Mouse (Mus musculus): ENCODE measurements at regions not wholly inside any gene's neighbourhood (a gene's known extent, or its start where the extent isn't known, plus 50 kb on each side); places are given as distances from the start of the nearest gene placed in this dataset.

DNA sequence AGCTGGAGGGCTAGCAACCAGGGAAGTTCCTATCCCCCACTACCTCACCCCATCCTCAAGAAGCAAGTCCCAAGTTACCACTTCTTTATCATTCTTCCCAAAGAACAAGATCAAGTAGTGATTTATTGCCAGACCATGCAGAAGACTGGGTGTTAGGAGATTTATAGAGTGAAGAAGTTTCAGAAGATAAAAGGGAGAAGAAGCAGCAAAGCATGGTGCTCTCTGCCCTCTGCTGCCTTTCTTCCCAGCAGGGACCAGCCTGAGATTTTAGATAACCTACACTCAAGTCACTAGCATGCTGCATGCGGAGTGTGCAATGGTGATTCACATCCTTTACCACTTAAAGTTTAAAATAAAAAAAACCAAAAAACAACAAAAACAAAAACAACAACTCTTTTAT lies 79.7 kb upstream of the Cacna2d1 start:
- Histone ChIP-seq H3K9me3 (replicated peaks) (no peaks in the 10 kb centered on the region), H3K4me3 (no peak overlapping the region), H3K4me1 (peaks cover 8% of the 10 kb centered on the region; the same call in 1 of the 2 replicates), H3K36me3 (no peaks in the 10 kb centered on the region), H3K27me3 (ENCODE audit: low read depth, poor library complexity, severe bottlenecking) (no peaks in the 10 kb centered on the region), H3K27ac (replicated peaks) (no peak overlapping the region)
- WGBS = 78% methylated on average over 1 of the region's 1 CpGs
- no peak for DNase-seq (ENCODE audit: low spot score)

DNA sequence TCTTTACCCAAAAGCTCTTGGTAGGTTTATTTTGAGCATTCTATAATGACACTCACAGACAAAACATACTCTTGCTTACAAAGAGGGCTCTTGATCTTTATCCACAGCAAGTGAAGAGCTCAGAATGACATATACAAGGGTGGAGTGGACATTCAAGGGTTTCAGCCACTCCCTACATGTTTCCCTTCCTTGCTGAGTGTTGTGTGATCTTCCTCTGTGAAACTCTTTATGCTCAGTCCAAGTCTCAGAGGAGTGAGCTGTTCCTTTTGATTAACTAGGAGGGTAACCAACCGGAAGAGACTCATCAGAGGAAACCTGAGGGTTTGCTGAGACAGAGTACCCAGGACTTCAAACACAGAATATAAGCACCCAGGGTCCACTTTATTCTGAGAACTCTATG lies 77.5 kb upstream of the Cacna2d1 start:
- Histone ChIP-seq H3K9me3 (replicated peaks) (no peaks in the 10 kb centered on the region), H3K4me1 (0 out of 2 replicates have a peak, but pooled peaks cover 3% of the 10 kb centered on the region), H3K4me3 (no peak overlapping the region), H3K27me3 (ENCODE audit: low read depth, poor library complexity, severe bottlenecking) (no peaks in the 10 kb centered on the region), H3K27ac (replicated peaks) (no peak overlapping the region), H3K36me3 (no peaks in the 10 kb centered on the region)
- WGBS = 52% methylated on average over 1 of the region's 1 CpGs
- DNase-seq (ENCODE audit: low spot score) = no peak

DNA sequence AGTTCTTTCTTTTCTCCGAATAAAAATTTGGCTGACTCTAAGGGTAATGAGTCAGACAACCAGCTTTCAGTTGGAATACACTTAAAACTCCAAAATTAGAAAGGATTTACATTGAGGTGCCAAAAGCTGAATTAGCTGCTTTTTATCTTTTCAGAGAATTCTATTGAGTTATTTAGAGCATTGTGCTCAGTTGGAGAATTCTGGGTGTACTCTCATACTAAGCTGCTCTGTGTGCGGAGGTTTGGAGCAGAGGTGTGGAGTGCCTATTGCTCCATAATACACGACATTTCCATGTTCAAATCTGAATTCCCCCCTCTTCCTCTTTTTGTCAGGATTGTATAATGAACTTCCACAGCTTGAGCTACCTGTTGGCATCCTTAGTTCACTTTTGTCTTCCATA lies 60.4 kb upstream of the Cacna2d1 start:
- no peaks in the 10 kb centered on the region for H3K27me3 ChIP-seq (ENCODE audit: low read depth, poor library complexity, severe bottlenecking)
- DNase-seq (ENCODE audit: low spot score) = no peak
- H3K4me1 ChIP-seq = 0 out of 2 replicates have a peak, but pooled peaks cover 2% of the 10 kb centered on the region
- H3K36me3 ChIP-seq = no peaks in the 10 kb centered on the region
- H3K9me3 ChIP-seq (replicated peaks) = no peaks in the 10 kb centered on the region
- H3K27ac ChIP-seq (replicated peaks) = no peak overlapping the region
- WGBS = 85% methylated on average over 3 of the region's 3 CpGs
- no peak overlapping the region for H3K4me3 ChIP-seq

DNA sequence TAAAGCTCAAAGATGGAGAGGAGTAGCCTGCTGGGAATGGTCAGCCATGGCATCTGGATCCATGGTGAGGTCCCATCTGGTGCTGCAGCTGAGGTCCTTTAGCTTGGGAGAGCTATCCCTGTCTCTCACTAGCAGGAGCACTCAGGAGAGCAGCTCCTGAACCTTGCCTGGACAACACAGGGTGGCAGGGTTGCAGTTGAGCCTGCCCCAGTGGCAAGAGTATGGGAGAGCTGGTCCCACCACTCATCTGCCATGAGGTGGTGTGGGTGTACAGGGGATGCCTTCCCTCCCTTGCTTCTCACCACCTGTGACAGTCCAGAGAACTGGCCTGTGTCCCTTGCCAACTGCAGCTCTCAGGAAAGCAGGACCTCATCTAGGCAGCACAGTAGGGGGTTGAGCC lies 51.5 kb upstream of the Cacna2d1 start:
- H3K4me3 ChIP-seq = no peak overlapping the region
- H3K9me3 ChIP-seq (replicated peaks) = no peaks in the 10 kb centered on the region
- no peak overlapping the region for H3K27ac ChIP-seq (replicated peaks)
- H3K4me1 ChIP-seq = no peaks in the 10 kb centered on the region
- DNase-seq (ENCODE audit: low spot score) = no peak
- no peaks in the 10 kb centered on the region for H3K27me3 ChIP-seq (ENCODE audit: low read depth, poor library complexity, severe bottlenecking)
- no peaks in the 10 kb centered on the region for H3K36me3 ChIP-seq

Measured in midbrain, embryonic 10.5 days (tissue).